Mouse (Mus musculus) midbrain, embryonic 14.5 days (tissue): ENCODE measurements around the gene Ppp3cb. TPM values are rescaled to one million over a fixed set of nuclear protein-coding genes. Genes with fewer than 3 reads are reported as not detected.
"Not testable (repeated sequence)": the region's sequence is repeated elsewhere in the genome, so short reads cannot be mapped to it uniquely, and the experiment has no call there.

Source experiments
- ATAC-seq: fragments of 200-750 bp; cut with Nextera tagmentation; 2 replicates; pipeline ENCODE4 v1.8.0; 2017; ENCODE audit warnings: moderate number of reproducible peaks, moderate library complexity; ENCODE audit not compliant: low FRiP score, low TSS enrichment
- DNase-seq: peaks from one replicate; pipeline ENCODE4 v3.0.0-alpha.2; 2015
- H3K27ac ChIP-seq: fragments of 300-500 bp; sonication (generic); replicated peaks from 2 replicates; pipeline ENCODE4 v1.5.1; 2014; ENCODE audit warnings: mild to moderate bottlenecking, low read depth, low read length, moderate library complexity
- H3K27me3 ChIP-seq: fragments of 300-500 bp; sonication (generic); 2 replicates; pipeline ENCODE4 v1.6.1; 2014; ENCODE audit warnings: low read length, control low read depth, mixed read lengths; ENCODE audit not compliant: control insufficient read depth, insufficient read depth
- H3K36me3 ChIP-seq: fragments of 300-500 bp; sonication (generic); 2 replicates; pipeline ENCODE4 v1.6.1; 2014; ENCODE audit warnings: low read length, control low read depth; ENCODE audit not compliant: control insufficient read depth, insufficient read depth
- H3K4me1 ChIP-seq: fragments of 300-500 bp; sonication (generic); 2 replicates; pipeline ENCODE4 v1.6.1; 2014; ENCODE audit warnings: mild to moderate bottlenecking, antibody characterized with exemption, low read length, control low read depth; ENCODE audit not compliant: control insufficient read depth, insufficient read depth
- H3K4me2 ChIP-seq: fragments of 300-500 bp; sonication (generic); 2 replicates; pipeline ENCODE4 v1.6.1; 2014; ENCODE audit warnings: mild to moderate bottlenecking, low read length, moderate library complexity
- H3K4me3 ChIP-seq: fragments of 300-500 bp; sonication (generic); replicated peaks from 2 replicates; pipeline ENCODE4 v1.5.1; 2014; ENCODE audit warnings: low read depth, low read length
- H3K9ac ChIP-seq: fragments of 300-500 bp; sonication (generic); replicated peaks from 2 replicates; pipeline ENCODE4 v1.6.1; 2014; ENCODE audit warnings: mild to moderate bottlenecking, low read length, moderate library complexity
- H3K9me3 ChIP-seq: fragments of 300-500 bp; sonication (generic); 2 replicates; pipeline ENCODE4 v1.6.1; 2016; ENCODE audit warnings: low read length, control low read depth, mixed read lengths; ENCODE audit not compliant: control insufficient read depth
- WGBS: fragments of 180-500 bp; shearing (Covaris S2); extraction: QIAGEN DNeasy Blood & Tissue Kit; methylation state at CpG from one replicate; pipeline ENCODE4 v1.1.7; 2014; 5-methylcytosine and 5-hydroxymethylcytosine counted together
- polyA plus RNA-seq: library from polyadenylated mRNA; unstranded; fragments of >200 nt; fragmentation: Nextera tagmentation; extraction: Ambion mirVana; gene quantifications from 2 replicates; pipeline ENCODE4 v1.2.1, GENCODE M21; 2014

Ppp3cb gene
- 119 and 122 TPM in 2 replicates for polyA plus RNA-seq

GRCm38 (mm10) chr14:20546415-20546814 lies at the start of gene Ppp3cb:
Ppp3cb (minus strand) TSS chr14:20546573.
- Histone ChIP-seq H3K9me3 (no peaks in the 10 kb centered on the region), H3K36me3 (peaks cover 23% of the 10 kb centered on the region), H3K4me3 (peak within 1 kb of the TSS; percentile 90), H3K9ac (peak within 1 kb of the TSS; percentile 95), H3K4me2 (peak within 1 kb of the TSS; percentile 71), H3K4me1 (peaks cover 11% of the 10 kb centered on the region), H3K27me3 (no peaks in the 10 kb centered on the region), H3K27ac (peak within 1 kb of the TSS; percentile 97)
- WGBS, result under 1% methylated on average over 28 of the region's 29 CpGs
- ATAC-seq, result peak; percentile 94
- DNase-seq, result peak; percentile 95

DNA sequence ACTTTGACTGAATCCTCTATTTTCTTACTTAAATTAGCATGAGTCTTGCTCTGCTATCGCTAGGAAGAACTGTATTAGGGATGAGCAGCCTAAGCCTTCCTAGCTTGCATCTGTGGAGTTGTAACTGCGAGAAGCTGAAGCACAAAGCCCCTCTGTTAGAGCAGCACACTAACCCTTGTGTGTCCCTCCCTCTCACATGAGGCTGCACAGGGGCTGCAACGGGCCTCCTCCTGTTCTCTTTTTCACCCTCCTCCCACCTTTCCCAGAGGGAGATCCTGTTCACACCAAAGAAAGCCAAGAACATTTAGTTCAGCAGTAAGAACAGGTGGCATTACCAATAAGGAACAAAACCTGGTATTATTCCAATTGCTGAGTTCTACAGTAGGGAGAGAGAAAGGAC lies 49.4 kb upstream of the Ppp3cb start:
- ATAC-seq, result no peak
- Histone ChIP-seq H3K4me2 (no peak overlapping the region), H3K4me3 (no peak overlapping the region), H3K9ac (no peak overlapping the region), H3K27ac (no peak overlapping the region; the same call in 1 of the 2 replicates), H3K9me3 (no peaks in the 10 kb centered on the region), H3K36me3 (no peaks in the 10 kb centered on the region), H3K4me1 (no peaks in the 10 kb centered on the region), H3K27me3 (no peaks in the 10 kb centered on the region)
- DNase-seq, result peak; percentile 17
- WGBS, result 28% methylated on average over 3 of the region's 3 CpGs

GRCm38 (mm10) chr14:20587458-20587857 lies 41.1 kb upstream of the Ppp3cb start:
- Histone ChIP-seq H3K9me3 (no peaks in the 10 kb centered on the region), H3K27ac (no peak overlapping the region), H3K36me3 (peaks cover 34% of the 10 kb centered on the region), H3K4me2 (no peak overlapping the region), H3K4me1 (no peaks in the 10 kb centered on the region), H3K4me3 (no peak overlapping the region), H3K9ac (no peak overlapping the region), H3K27me3 (no peaks in the 10 kb centered on the region)
- WGBS, result 90% methylated on average over 5 of the region's 5 CpGs
- no peak for DNase-seq
- no peak for ATAC-seq

- WGBS, result 76% methylated on average over 6 of the region's 6 CpGs
- Histone ChIP-seq H3K27me3 (no peaks in the 10 kb centered on the region), H3K9ac (no peak overlapping the region), H3K4me1 (no peaks in the 10 kb centered on the region), H3K36me3 (peaks cover 47% of the 10 kb centered on the region), H3K4me3 (no peak overlapping the region), H3K9me3 (no peaks in the 10 kb centered on the region), H3K4me2 (no peak overlapping the region), H3K27ac (no peak overlapping the region)
- ATAC-seq, result no peak
- peak; percentile 1 for DNase-seq
These were observed 32.5 kb upstream of the Ppp3cb start for GRCm38 (mm10) chr14:20578822-20579407.

DNA sequence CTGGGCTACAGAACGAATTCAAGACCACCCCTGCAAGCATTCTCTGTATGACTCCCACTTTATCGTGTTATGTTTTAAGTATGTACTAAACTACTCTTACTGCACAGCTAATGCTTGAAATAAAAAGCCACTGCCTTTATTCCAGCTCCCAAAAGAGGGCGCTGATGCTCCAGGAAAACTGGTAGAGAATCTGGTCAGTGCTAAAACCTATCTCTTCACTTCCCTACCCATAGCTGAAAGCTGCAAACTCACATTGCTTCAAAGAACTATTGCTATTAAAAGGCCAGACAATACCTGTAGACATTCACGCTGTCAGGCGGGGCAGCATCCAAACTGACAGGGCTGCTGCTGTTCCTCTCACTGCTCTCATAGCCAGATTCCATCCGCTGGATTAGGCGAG lies 29.8 kb upstream of the Ppp3cb start:
- DNase-seq, result peak; percentile 86
- Histone ChIP-seq H3K4me2 (no peak overlapping the region), H3K27ac (no peak overlapping the region), H3K4me1 (no peaks in the 10 kb centered on the region), H3K36me3 (peaks cover 34% of the 10 kb centered on the region), H3K9me3 (no peaks in the 10 kb centered on the region), H3K27me3 (no peaks in the 10 kb centered on the region), H3K9ac (no peak overlapping the region), H3K4me3 (no peak overlapping the region)
- no peak for ATAC-seq
- 51% methylated on average over 7 of the region's 7 CpGs for WGBS

- not testable (repeated sequence) for H3K27me3 ChIP-seq, H3K9ac ChIP-seq, H3K4me3 ChIP-seq, DNase-seq, ATAC-seq, H3K4me1 ChIP-seq, H3K4me2 ChIP-seq, H3K27ac ChIP-seq, H3K9me3 ChIP-seq
- WGBS, result 89% methylated on average over 3 of the region's 3 CpGs
- peaks cover 51% of the 10 kb centered on the region for H3K36me3 ChIP-seq
These were observed 26.8 kb upstream of the Ppp3cb start for GRCm38 (mm10) chr14:20573196-20573595.

- 90% methylated on average over 9 of the region's 9 CpGs for WGBS
- Histone ChIP-seq H3K36me3 (peaks cover 69% of the 10 kb centered on the region), H3K27me3 (no peaks in the 10 kb centered on the region), H3K4me1 (no peaks in the 10 kb centered on the region), H3K9ac (no peak overlapping the region), H3K4me2 (no peak overlapping the region), H3K4me3 (no peak overlapping the region), H3K27ac (no peak overlapping the region), H3K9me3 (no peaks in the 10 kb centered on the region)
- ATAC-seq (no peak), DNase-seq (no peak)
These were observed 19.1 kb upstream of the Ppp3cb start for GRCm38 (mm10) chr14:20565256-20566021.

GRCm38 (mm10) chr14:20564692-20565091 lies 18.3 kb upstream of the Ppp3cb start:
- no peaks in the 10 kb centered on the region for H3K4me1 ChIP-seq
- no peaks in the 10 kb centered on the region for H3K9me3 ChIP-seq
- WGBS, result 70% methylated on average over 12 of the region's 12 CpGs
- H3K27me3 ChIP-seq, result no peaks in the 10 kb centered on the region
- no peak overlapping the region for H3K4me2 ChIP-seq
- H3K4me3 ChIP-seq, result no peak overlapping the region
- H3K36me3 ChIP-seq, result peaks cover 66% of the 10 kb centered on the region
- DNase-seq (no peak), ATAC-seq (no peak)
- H3K9ac ChIP-seq, result no peak overlapping the region
- H3K27ac ChIP-seq, result no peak overlapping the region

DNA sequence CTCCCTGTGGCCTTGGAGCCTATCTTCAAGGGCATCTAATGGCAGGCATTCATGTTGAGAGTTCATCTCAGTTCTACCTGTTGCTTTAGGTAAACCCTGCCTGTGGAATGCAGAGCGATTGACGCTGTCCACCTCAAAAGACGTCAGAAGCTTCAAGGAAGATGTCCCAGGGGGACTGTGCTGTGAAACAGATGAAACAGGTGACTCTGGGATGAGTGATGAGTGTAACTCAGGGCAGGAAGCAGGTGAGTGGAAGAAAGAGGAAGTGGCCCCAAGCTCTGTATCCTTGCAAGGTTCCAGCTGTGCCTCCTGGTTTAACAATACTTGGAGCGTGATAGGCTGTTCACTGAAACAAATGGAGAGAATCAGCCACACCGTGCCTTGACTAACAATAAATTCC lies 15.5 kb upstream of the Ppp3cb start:
- Histone ChIP-seq H3K27ac (no peak overlapping the region), H3K36me3 (peaks cover 69% of the 10 kb centered on the region), H3K9me3 (no peaks in the 10 kb centered on the region), H3K4me3 (no peak overlapping the region), H3K4me1 (no peaks in the 10 kb centered on the region), H3K27me3 (no peaks in the 10 kb centered on the region), H3K4me2 (no peak overlapping the region), H3K9ac (no peak overlapping the region)
- ATAC-seq (no peak), DNase-seq (no peak)
- 97% methylated on average over 5 of the region's 5 CpGs for WGBS
